Comparison of ENCODE assay signal across 9 mouse cellular contexts in genomic region chr15:78401345-78401744, GRCm38 (mm10). TPM values are rescaled to one million over a fixed set of nuclear protein-coding genes. Genes with fewer than 3 reads are reported as not detected.
DNase-seq lines count a peak whose midpoint lies in the region; ATAC-seq and TF ChIP-seq lines count a peak whose summit lies in the region.
"Had no signal": no experiment of that assay in that cellular context is flagged by ENCODE, and none has a peak within 500 bp of the region (broad histone marks: within the 10 kb centered on the region; RNA-seq: fewer than 3 reads in every experiment).

No protein-coding gene starts in this region.

- no peak for ATAC-seq in hindbrain, embryonic 16.5 days
- no peak for ATAC-seq in hindbrain, embryonic 11.5 days (ENCODE audit: low FRiP score)
- ATAC-seq in midbrain, postnatal 0 days (ENCODE audit: low FRiP score): no peak
- ATAC-seq in midbrain, embryonic 11.5 days (ENCODE audit: low FRiP score): no peak
- ATAC-seq in granulocyte monocyte progenitor cell, adult 5-6 weeks (replicated peaks; ENCODE audit: poor library complexity, severe bottlenecking): peak; percentile 58

- no peaks in the 10 kb centered on the region for H3K9me3 ChIP-seq in hindbrain, embryonic 16.5 days (ENCODE audit: control insufficient read depth, low read length)
- H3K9me3 ChIP-seq in hindbrain, embryonic 11.5 days (ENCODE audit: control insufficient read depth, low read length): no peaks in the 10 kb centered on the region
- no peaks in the 10 kb centered on the region for H3K9me3 ChIP-seq in midbrain, postnatal 0 days (ENCODE audit: low read length)
- no peaks in the 10 kb centered on the region for H3K9me3 ChIP-seq in midbrain, embryonic 11.5 days (ENCODE audit: control insufficient read depth, low read length)

- no peak for TF ChIP-seq CTCF in midbrain, postnatal 0 days (IDR thresholded peaks at IDR 0.05)
- TF ChIP-seq CTCF in olfactory bulb, adult 2 months (IDR thresholded peaks at IDR 0.05; ENCODE audit: insufficient read depth, low read depth, low read length): no peak

- DNase-seq in hindbrain, embryonic 11.5 days (ENCODE audit: low spot score): no peak
- peak; percentile 70 for DNase-seq in midbrain, postnatal 0 days (ENCODE audit: low spot score)
- DNase-seq in midbrain, embryonic 11.5 days (ENCODE audit: low spot score, missing footprints): no peak
- DNase-seq in testis, postnatal 10 days (ENCODE audit: low spot score): no peak

- no peaks in the 10 kb centered on the region for H3K27me3 ChIP-seq in hindbrain, embryonic 16.5 days (replicated peaks; ENCODE audit: control insufficient read depth, insufficient read depth, low read length)
- H3K27me3 ChIP-seq in hindbrain, embryonic 11.5 days (ENCODE audit: control insufficient read depth, insufficient read depth, low read length): no peaks in the 10 kb centered on the region; the same call in 1 of the 2 replicates
- H3K27me3 ChIP-seq in midbrain, postnatal 0 days (ENCODE audit: insufficient read depth, low read length): no peaks in the 10 kb centered on the region
- no peaks in the 10 kb centered on the region; the same call in 1 of the 2 replicates for H3K27me3 ChIP-seq in midbrain, embryonic 11.5 days (ENCODE audit: control insufficient read depth, insufficient read depth, low read length)

- H3K9ac ChIP-seq in hindbrain, embryonic 16.5 days (ENCODE audit: low read depth, low read length): no peak overlapping the region
- no peak overlapping the region for H3K9ac ChIP-seq in hindbrain, embryonic 11.5 days (ENCODE audit: low read depth, low read length)
- H3K9ac ChIP-seq in midbrain, postnatal 0 days (replicated peaks; ENCODE audit: low read length, poor library complexity, severe bottlenecking): no peak overlapping the region
- H3K9ac ChIP-seq in midbrain, embryonic 11.5 days (ENCODE audit: low read length): no peak overlapping the region

- no peaks in the 10 kb centered on the region for H3K36me3 ChIP-seq in hindbrain, embryonic 16.5 days (ENCODE audit: control insufficient read depth, insufficient read depth, low read length)
- H3K36me3 ChIP-seq in hindbrain, embryonic 11.5 days (ENCODE audit: control insufficient read depth, insufficient read depth, low read length): no peaks in the 10 kb centered on the region
- no peaks in the 10 kb centered on the region for H3K36me3 ChIP-seq in midbrain, postnatal 0 days (ENCODE audit: insufficient read depth, low read length)
- no peaks in the 10 kb centered on the region for H3K36me3 ChIP-seq in midbrain, embryonic 11.5 days (ENCODE audit: control insufficient read depth, insufficient read depth, low read length)

- H3K4me3 ChIP-seq in hindbrain, embryonic 16.5 days (ENCODE audit: low read length): no peak overlapping the region
- H3K4me3 ChIP-seq in hindbrain, embryonic 11.5 days (ENCODE audit: low read depth, low read length): no peak overlapping the region
- H3K4me3 ChIP-seq in midbrain, postnatal 0 days (ENCODE audit: low read depth, low read length): no peak overlapping the region
- H3K4me3 ChIP-seq in midbrain, embryonic 11.5 days (ENCODE audit: low read depth, low read length): no peak overlapping the region
- no peak overlapping the region for H3K4me3 ChIP-seq in olfactory bulb, adult 2 months (ENCODE audit: insufficient read depth, low read depth, low read length)

- H3K4me2 ChIP-seq in hindbrain, embryonic 16.5 days (ENCODE audit: low read length): no peak overlapping the region
- H3K4me2 ChIP-seq in hindbrain, embryonic 11.5 days (replicated peaks; ENCODE audit: low read depth, low read length): no peak overlapping the region
- H3K4me2 ChIP-seq in midbrain, postnatal 0 days (ENCODE audit: low read depth, low read length, poor library complexity, severe bottlenecking): no peak overlapping the region
- H3K4me2 ChIP-seq in midbrain, embryonic 11.5 days: no peak overlapping the region

- 64% methylated on average over 6 of the region's 6 CpGs for WGBS in hindbrain, embryonic 16.5 days
- WGBS in hindbrain, embryonic 11.5 days: 77% methylated on average over 6 of the region's 6 CpGs
- 65% methylated on average over 6 of the region's 6 CpGs for WGBS in midbrain, postnatal 0 days
- 85% methylated on average over 6 of the region's 6 CpGs for WGBS in midbrain, embryonic 11.5 days
- 67% methylated on average over 6 of the region's 6 CpGs for WGBS in olfactory bulb, adult 2 months

- H3K27ac ChIP-seq in hindbrain, embryonic 16.5 days (ENCODE audit: low read depth, low read length): peak overlapping the region; percentile 40; the same call in 1 of the 2 replicates
- H3K27ac ChIP-seq in hindbrain, embryonic 11.5 days (ENCODE audit: low read depth, low read length): no peak overlapping the region
- H3K27ac ChIP-seq in midbrain, postnatal 0 days (ENCODE audit: low read depth, low read length): no peak overlapping the region
- H3K27ac ChIP-seq in midbrain, embryonic 11.5 days (ENCODE audit: low read depth, low read length): no peak overlapping the region
- peak overlapping the region; percentile 64; the same call in 1 of the 2 replicates for H3K27ac ChIP-seq in olfactory bulb, adult 2 months (ENCODE audit: insufficient read depth, low read depth, low read length)

- peaks cover 21% of the 10 kb centered on the region for H3K4me1 ChIP-seq in hindbrain, embryonic 16.5 days (ENCODE audit: control insufficient read depth, insufficient read depth, low read depth, low read length)
- H3K4me1 ChIP-seq in hindbrain, embryonic 11.5 days (replicated peaks; ENCODE audit: control insufficient read depth, insufficient read depth, low read length): peaks cover 3% of the 10 kb centered on the region; the same call in 1 of the 2 replicates
- H3K4me1 ChIP-seq in midbrain, postnatal 0 days (ENCODE audit: insufficient read depth, low read length): 0 out of 2 replicates have a peak, but pooled peaks cover 6% of the 10 kb centered on the region
- H3K4me1 ChIP-seq in midbrain, embryonic 11.5 days (ENCODE audit: control insufficient read depth, insufficient read depth, low read length): peaks cover 10% of the 10 kb centered on the region
- H3K4me1 ChIP-seq in olfactory bulb, adult 2 months (ENCODE audit: control insufficient read depth, insufficient read depth, low read length): peaks cover 17% of the 10 kb centered on the region

- TF ChIP-seq POLR2A in olfactory bulb, adult 2 months (IDR thresholded peaks at IDR 0.05; ENCODE audit: insufficient read depth, low read depth, low read length): no peak

RNA-seq across cellular contexts. Expression of gene Tst, which starts 4.4 kb away (rescaled TPM):
- 30.3 and 43.5 TPM in 2 replicates for polyA plus RNA-seq in hindbrain, embryonic 16.5 days (2015; fragmentation: Nextera tagmentation; extraction: Ambion mirVana)
- polyA plus RNA-seq in hindbrain, embryonic 11.5 days (2014; fragmentation: Nextera tagmentation; extraction: Ambion mirVana): 8.5 TPM in 2 replicates
- 31.3 and 34.8 TPM in 2 replicates for total RNA-seq in midbrain, postnatal 0 days (2014; rRNA removed)
- 34.4 and 40.0 TPM in 2 replicates for polyA plus RNA-seq in midbrain, postnatal 0 days (2015; fragmentation: Nextera tagmentation; extraction: Ambion mirVana)
- polyA plus RNA-seq in midbrain, embryonic 11.5 days (2014; fragmentation: Nextera tagmentation; extraction: Ambion mirVana): 6.1 and 8.3 TPM in 2 replicates
- 18.7 and 29.9 TPM in 2 replicates for total RNA-seq in granulocyte monocyte progenitor cell, adult 5-6 weeks (2014; fragmentation: Nextera tagmentation)
- 12.6 and 16.5 TPM in 2 replicates for total RNA-seq in granulocyte monocyte progenitor cell, adult 5-6 weeks (2017)
- polyA plus RNA-seq in olfactory bulb, adult 2 months (2012; ENCODE audit: insufficient read depth, insufficient read length, low replicate concordance, missing spikeins): not detected in 2 replicates

RNA-seq across cellular contexts. Expression of gene Mpst, which starts 4.9 kb away (rescaled TPM):
- 5.1 and 5.2 TPM in 2 replicates for polyA plus RNA-seq in hindbrain, embryonic 16.5 days (2015; fragmentation: Nextera tagmentation; extraction: Ambion mirVana)
- polyA plus RNA-seq in hindbrain, embryonic 11.5 days (2014; fragmentation: Nextera tagmentation; extraction: Ambion mirVana): 2.6 and 2.7 TPM in 2 replicates
- 70.1 and 84.8 TPM in 2 replicates for total RNA-seq in midbrain, postnatal 0 days (2014; rRNA removed)
- 3.2 and 3.8 TPM in 2 replicates for polyA plus RNA-seq in midbrain, postnatal 0 days (2015; fragmentation: Nextera tagmentation; extraction: Ambion mirVana)
- 2.0 and 2.3 TPM in 2 replicates for polyA plus RNA-seq in midbrain, embryonic 11.5 days (2014; fragmentation: Nextera tagmentation; extraction: Ambion mirVana)
- 8.4 and 9.1 TPM in 2 replicates for total RNA-seq in granulocyte monocyte progenitor cell, adult 5-6 weeks (2014; fragmentation: Nextera tagmentation)
- total RNA-seq in granulocyte monocyte progenitor cell, adult 5-6 weeks (2017): 26.2 and 30.2 TPM in 2 replicates
- not detected in 2 replicates for polyA plus RNA-seq in olfactory bulb, adult 2 months (2012; ENCODE audit: insufficient read depth, insufficient read length, low replicate concordance, missing spikeins)

RNA-seq across cellular contexts. Expression of gene Tex33, which starts 5.6 kb away (rescaled TPM):
- polyA plus RNA-seq in hindbrain, embryonic 16.5 days (2015; fragmentation: Nextera tagmentation; extraction: Ambion mirVana): 0.17 TPM in 1 of 2 replicates, not detected in the other
- not detected in 2 replicates for polyA plus RNA-seq in hindbrain, embryonic 11.5 days (2014; fragmentation: Nextera tagmentation; extraction: Ambion mirVana)
- not detected in 2 replicates for total RNA-seq in midbrain, postnatal 0 days (2014; rRNA removed)
- polyA plus RNA-seq in midbrain, postnatal 0 days (2015; fragmentation: Nextera tagmentation; extraction: Ambion mirVana): 0.16 TPM in 1 of 2 replicates, not detected in the other
- not detected in 2 replicates for polyA plus RNA-seq in midbrain, embryonic 11.5 days (2014; fragmentation: Nextera tagmentation; extraction: Ambion mirVana)
- not detected in 2 replicates for total RNA-seq in granulocyte monocyte progenitor cell, adult 5-6 weeks (2014; fragmentation: Nextera tagmentation)
- not detected in 2 replicates for total RNA-seq in granulocyte monocyte progenitor cell, adult 5-6 weeks (2017)
- polyA plus RNA-seq in olfactory bulb, adult 2 months (2012; ENCODE audit: insufficient read depth, insufficient read length, low replicate concordance, missing spikeins): not detected in 2 replicates
- polyA plus RNA-seq: brain, embryonic 14.5 days; neural tube, embryonic 14.5 days had no signal

RNA-seq across cellular contexts. Expression of gene Kctd17, which starts 27.0 kb away (rescaled TPM):
- polyA plus RNA-seq in hindbrain, embryonic 16.5 days (2015; fragmentation: Nextera tagmentation; extraction: Ambion mirVana): 161 and 172 TPM in 2 replicates
- polyA plus RNA-seq in hindbrain, embryonic 11.5 days (2014; fragmentation: Nextera tagmentation; extraction: Ambion mirVana): 62.7 and 65.8 TPM in 2 replicates
- total RNA-seq in midbrain, postnatal 0 days (2014; rRNA removed): 156 and 164 TPM in 2 replicates
- polyA plus RNA-seq in midbrain, postnatal 0 days (2015; fragmentation: Nextera tagmentation; extraction: Ambion mirVana): 152 and 173 TPM in 2 replicates
- 59.1 and 60.5 TPM in 2 replicates for polyA plus RNA-seq in midbrain, embryonic 11.5 days (2014; fragmentation: Nextera tagmentation; extraction: Ambion mirVana)
- 13.0 and 27.4 TPM in 2 replicates for total RNA-seq in granulocyte monocyte progenitor cell, adult 5-6 weeks (2014; fragmentation: Nextera tagmentation)
- 8.3 and 15.4 TPM in 2 replicates for total RNA-seq in granulocyte monocyte progenitor cell, adult 5-6 weeks (2017)
- not detected in 2 replicates for polyA plus RNA-seq in olfactory bulb, adult 2 months (2012; ENCODE audit: insufficient read depth, insufficient read length, low replicate concordance, missing spikeins)

Comparison
In these comparisons a context has a peak if more than half of its experiments do, and no peak if none do; other contexts are left out.
1. H3K27ac ChIP-seq: peak in hindbrain, embryonic 16.5 days (single experiment) and olfactory bulb, adult 2 months (single experiment); none in hindbrain, embryonic 11.5 days (single experiment), midbrain, postnatal 0 days (single experiment) and midbrain, embryonic 11.5 days (single experiment).